Mouse (Mus musculus): ENCODE measurements at regions not wholly inside any gene's neighbourhood (a gene's known extent, or its start where the extent isn't known, plus 50 kb on each side); places are given as distances from the start of the nearest gene placed in this dataset.

GRCm38 (mm10) chr6:11796361-11796760, 110.9 kb downstream of the Ndufa4 start:
- 0 out of 2 replicates have a peak, but pooled peaks have one; percentile 38 for ATAC-seq (replicated peaks; ENCODE audit: low read depth, poor library complexity, severe bottlenecking)

- ATAC-seq (replicated peaks; ENCODE audit: low read depth, poor library complexity, severe bottlenecking), result peak; percentile 98
Observed at GRCm38 (mm10) chr6:11793366-11793765, 113.9 kb downstream of the Ndufa4 start.

- ATAC-seq (replicated peaks; ENCODE audit: low read depth, poor library complexity, severe bottlenecking), result no peak
Observed at GRCm38 (mm10) chr6:11792186-11792585, 115.1 kb downstream of the Ndufa4 start.

DNA sequence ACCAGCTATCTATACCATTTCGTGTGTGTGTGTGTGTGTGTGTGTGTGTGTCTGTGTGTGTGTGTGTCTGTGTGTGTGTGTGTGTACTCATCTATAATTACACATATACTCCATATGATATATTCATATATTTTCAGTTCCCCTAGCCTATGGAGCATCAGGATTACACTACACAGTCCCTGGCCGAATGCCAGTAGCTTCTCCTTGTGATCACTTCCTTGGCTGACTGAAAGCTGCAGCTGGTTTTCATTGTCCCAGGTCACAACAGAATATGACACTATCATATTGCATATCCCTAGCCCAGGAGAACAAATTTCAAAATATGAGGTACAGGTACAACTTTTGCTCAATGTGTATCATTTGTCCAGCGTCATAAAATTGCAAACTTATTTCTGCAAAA, 116.2 kb downstream of the Ndufa4 start:
- ATAC-seq (replicated peaks; ENCODE audit: low read depth, poor library complexity, severe bottlenecking), result no peak

DNA sequence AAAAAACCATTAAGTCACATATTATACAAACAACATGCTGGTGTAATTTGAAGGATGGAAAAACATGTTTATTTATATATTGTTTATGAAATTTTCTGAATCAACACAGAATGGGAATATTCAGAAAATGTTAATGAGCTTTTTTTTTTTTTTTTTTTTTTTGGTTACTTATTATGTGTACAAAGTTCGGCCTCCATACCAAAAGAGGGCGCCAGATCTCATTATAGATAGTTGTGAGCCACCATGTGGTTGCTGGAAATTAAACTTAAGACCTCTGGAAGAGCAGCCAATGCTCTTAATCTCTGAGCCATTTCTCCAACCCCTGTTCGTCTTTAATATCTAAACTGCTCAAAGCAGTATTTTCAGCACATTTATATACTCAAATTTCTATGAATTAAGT, 133.3 kb downstream of the Ndufa4 start:
- ATAC-seq (replicated peaks; ENCODE audit: low read depth, poor library complexity, severe bottlenecking), result no peak

DNA sequence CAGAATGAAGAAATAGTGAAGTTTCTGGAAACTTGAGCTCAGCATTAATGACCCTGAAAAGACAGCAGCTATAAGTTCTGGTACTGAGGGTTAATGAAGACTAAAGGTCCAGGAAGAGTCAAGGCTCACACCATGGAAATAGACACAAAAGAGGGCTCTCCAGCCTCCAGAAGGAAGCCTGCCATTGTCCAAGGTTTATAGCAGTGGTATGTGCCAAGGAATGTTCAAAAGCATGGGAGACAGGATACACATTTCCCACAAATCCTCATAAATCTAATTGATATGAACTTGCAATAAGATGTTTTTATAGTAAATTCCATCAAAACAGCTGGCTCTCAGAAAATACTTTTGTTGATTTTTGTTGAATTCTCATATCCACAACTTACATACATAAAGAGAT, 144.4 kb downstream of the Ndufa4 start:
- ATAC-seq (replicated peaks; ENCODE audit: low read depth, poor library complexity, severe bottlenecking), result no peak

- no peak for ATAC-seq (replicated peaks; ENCODE audit: low read depth, poor library complexity, severe bottlenecking)
Observed at GRCm38 (mm10) chr6:11737667-11738066, 169.6 kb downstream of the Ndufa4 start.

DNA sequence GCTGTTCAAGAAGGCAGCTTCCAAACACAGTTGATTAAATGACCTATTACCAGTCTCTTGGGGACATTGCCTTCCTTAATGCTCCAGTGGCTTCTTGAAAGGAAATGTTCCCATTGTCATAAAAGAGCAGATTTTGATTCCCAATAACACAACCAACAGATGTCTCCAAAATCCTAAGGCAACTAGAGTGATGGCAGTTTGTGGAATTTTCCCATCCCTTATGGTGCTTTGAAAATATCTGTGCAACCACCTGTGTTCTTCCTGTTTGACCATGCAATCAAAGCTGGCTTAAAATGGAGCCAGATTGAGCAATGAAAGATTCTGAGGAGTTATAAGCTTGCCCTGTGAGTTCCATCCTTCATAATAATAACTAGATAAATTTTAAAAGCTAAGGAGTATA, 176.2 kb downstream of the Ndufa4 start:
- ATAC-seq (replicated peaks; ENCODE audit: low read depth, poor library complexity, severe bottlenecking), result no peak

DNA sequence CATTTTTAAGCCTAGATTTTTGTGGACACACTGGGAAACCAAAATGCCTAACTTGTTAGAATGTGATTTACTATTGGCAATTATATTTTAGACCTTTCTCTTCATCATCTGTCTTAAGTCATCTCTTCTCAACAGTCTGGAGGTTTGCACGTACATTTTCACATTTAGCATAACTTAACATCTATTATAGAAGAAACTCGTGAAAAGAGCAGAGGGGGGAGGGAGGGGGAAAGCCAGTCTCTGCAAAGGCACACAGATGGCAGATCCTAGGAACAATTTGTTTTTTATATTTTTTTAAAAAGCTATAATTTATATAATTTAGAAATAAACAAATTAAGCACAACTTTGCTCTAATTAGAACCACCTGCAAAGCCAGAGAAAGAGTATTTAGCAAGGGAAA, 176.6 kb downstream of the Ndufa4 start:
- no peak for ATAC-seq (replicated peaks; ENCODE audit: low read depth, poor library complexity, severe bottlenecking)

- ATAC-seq (replicated peaks; ENCODE audit: low read depth, poor library complexity, severe bottlenecking), result peak; percentile 7; the same call in 1 of the 2 replicates
Observed at GRCm38 (mm10) chr6:11727806-11728205, 179.5 kb downstream of the Ndufa4 start.

GRCm38 (mm10) chr6:11727370-11727769, 179.9 kb downstream of the Ndufa4 start:
- peak; percentile 99 for ATAC-seq (replicated peaks; ENCODE audit: low read depth, poor library complexity, severe bottlenecking)

DNA sequence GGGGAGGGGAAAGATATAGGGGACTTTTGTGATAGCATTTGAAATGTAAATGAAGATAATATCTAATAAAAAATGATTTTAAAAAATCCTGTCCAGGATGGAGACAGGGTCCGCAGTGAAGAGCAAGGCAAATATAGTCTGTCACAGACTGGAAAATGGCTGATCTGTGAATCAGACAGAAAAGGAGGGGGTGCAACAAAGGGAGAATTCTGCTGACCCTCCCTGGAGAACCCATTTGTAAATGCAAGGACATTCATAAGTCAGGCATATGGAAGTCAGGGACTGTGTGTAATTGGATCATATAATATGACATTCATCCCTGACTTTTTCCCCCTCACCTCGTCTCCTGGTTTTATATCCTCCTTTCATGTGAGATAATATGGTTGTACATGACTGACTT, 183.8 kb downstream of the Ndufa4 start:
- no peak for ATAC-seq (replicated peaks; ENCODE audit: low read depth, poor library complexity, severe bottlenecking)

GRCm38 (mm10) chr6:11720274-11720673, 187.0 kb downstream of the Ndufa4 start:
- peak; percentile 50; the same call in 1 of the 2 replicates for ATAC-seq (replicated peaks; ENCODE audit: low read depth, poor library complexity, severe bottlenecking)

DNA sequence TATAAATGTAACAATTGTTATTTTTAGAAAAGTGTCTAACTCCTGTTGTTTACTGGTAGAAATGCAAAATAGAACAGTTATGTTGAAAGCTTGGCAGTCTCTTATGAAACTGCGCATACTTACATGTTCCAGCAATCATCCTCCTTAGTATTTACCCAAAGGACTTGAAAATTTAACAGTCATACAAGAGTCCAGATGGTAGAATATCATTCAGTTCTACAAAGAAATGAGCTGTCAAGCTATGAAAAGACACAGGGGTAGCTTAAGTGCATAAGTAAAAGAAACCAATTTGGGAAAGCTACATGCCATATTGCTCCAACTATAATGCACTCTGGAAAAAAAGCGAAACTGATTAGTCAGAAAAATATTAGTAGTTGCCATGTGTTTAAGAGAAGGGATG, 196.7 kb downstream of the Ndufa4 start:
- no peak for ATAC-seq (replicated peaks; ENCODE audit: low read depth, poor library complexity, severe bottlenecking)

GRCm38 (mm10) chr6:11709465-11709864, 197.8 kb downstream of the Ndufa4 start:
- ATAC-seq (replicated peaks; ENCODE audit: low read depth, poor library complexity, severe bottlenecking), result 0 out of 2 replicates have a peak, but pooled peaks have one; percentile 25

Measured in common myeloid progenitor, adult 5-6 weeks (primary cell).